Mouse (Mus musculus): ENCODE results near the gene A230050P20Rik.

The A230050P20Rik gene

DNA sequence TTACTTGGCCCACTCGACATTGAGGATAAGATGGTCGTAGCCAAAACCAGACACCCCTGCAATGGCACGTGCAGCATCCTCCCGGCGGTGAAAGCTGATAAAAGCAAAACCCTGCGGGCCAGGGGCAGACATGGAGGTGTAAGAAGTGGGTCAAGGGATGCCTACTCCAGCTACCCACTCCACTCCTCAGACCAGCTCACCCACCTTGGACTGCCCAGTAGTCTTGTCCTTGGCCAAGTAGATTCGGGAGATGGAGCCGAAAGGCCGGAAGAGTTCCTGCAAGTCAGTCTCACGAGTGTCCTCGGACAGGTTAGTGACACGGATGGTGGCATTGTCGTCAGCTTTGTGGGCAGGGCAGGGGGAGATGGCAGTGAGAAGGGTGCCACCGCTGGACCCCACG lies 26.2 kb downstream of the A230050P20Rik start:
- no peak for DNase-seq (ENCODE audit: low read depth, low spot score)

DNA sequence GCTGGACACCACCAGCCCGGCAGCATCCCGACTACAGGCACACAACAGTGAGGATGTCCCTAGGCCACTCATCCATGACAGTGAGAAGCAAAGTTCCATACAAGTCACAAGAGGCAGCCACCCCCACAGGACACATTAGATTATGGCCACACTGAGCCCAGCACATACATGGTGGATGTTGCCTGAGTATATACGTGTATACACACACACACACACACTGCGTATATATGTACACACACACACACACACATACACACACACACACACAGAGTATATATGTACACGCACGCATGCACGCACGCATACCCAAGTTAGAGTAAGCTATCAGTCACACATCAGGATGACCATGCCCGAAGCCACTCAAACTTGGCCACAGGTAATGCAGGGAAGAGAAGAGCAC lies 26.9 kb downstream of the A230050P20Rik start:
- no peak for DNase-seq (ENCODE audit: low read depth, low spot score)

DNA sequence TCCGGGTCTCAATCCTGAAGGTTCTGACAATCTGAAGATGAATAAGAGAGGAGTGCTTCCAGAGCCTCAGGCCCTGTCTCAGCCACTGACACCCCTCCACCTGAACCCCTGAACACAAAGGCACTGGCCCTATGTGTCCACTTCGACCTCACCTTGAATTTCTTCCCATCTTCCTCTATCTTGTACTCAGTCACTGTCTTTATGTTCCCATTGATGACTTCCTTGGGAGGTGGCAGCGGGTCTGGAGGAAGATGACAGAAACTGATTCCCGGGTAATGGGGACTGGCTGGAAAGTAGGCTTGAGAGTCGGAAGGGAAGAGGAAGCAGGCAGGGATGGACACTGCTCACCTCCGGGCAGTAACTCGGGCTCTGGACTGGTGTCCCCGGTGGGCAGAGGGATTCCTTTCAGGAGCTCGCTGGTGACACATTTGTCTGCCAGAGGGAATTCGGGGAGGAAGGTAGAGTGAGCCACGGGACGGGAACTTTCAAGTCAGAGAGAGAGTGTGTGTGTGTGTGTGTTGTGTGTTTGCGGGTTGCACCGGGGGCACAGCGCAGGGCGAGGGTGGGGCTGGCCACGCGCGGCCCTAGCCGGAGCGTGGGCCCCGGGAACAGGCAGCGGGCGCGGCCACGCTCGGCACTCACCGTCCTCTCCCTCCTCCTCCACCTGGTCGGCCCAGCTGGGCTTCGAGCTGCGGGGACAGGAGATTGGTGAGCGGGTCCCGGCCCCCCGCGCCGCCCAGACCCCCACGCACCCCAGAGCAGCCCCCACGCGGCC lies 29.5 kb downstream of the A230050P20Rik start:
- no peak for DNase-seq (ENCODE audit: low read depth, low spot score)

DNA sequence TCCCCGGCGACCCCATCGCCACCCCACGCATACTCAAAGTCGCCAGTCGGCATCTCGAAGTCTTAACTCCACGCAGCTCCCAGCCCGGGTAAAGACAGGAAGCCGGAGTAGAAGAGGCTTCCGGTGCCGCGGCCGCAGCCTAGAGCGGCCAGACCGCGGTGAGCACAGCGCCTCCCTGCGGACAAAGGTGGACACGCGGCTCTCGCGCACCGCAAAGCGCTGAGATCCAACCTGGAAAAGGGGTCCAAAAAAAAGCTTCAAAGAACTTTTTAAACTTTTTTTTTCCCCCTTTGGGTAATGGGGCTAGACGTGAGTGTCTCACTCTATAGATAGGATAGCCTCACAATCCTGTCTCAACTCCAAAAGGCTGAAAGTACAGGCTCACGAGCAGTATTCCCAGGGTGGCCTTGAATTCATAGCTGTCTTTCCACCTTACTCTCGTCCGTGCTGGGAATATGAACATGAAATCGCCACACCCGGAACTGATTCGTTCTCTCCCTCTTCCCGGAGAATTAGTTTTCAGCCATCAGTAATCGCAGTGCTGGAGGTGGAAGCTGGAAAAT lies 30.1 kb downstream of the A230050P20Rik start, which contains the start of gene Eif3g:
TSS of gene Eif3g (minus strand) at position 113 of the 563 bp plus-strand sequence.
- peak; percentile 83 for DNase-seq (ENCODE audit: low read depth, low spot score)

DNA sequence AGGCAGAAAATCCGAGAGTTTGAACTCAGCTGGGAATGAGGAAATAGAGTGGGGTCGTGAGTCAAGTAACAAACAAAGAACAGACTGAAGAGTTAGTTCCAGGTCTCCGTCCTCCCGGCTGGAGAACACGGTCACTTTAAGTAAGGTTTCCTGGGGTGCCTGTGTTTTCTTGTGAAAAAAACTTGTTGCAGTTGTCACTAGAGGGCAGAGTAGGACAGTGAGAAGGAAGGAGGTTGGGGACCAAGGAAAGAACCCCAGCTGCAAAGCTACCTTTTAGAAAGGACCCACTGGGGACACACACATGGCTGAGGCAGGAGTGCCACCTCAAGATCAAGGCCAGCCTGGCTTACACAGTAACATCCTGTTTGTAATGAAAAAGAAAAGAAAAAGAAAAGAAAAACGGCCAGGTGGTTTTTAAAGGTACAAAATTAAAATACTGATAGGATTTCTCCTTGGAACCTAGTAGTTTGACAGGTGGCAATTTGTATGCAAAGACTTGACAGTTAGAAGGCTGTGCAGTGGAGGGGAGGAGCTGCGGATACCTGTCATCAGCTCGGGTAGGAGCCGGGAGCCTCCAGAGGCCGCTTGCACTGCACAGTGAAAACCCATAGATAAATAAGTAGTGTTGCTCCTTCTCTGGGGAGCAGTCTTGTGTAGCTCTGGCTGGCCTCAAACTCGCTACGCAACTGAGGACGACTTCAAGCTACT lies 33.2 kb downstream of the A230050P20Rik start:
- peak; percentile 54 for DNase-seq (ENCODE audit: low read depth, low spot score)

DNA sequence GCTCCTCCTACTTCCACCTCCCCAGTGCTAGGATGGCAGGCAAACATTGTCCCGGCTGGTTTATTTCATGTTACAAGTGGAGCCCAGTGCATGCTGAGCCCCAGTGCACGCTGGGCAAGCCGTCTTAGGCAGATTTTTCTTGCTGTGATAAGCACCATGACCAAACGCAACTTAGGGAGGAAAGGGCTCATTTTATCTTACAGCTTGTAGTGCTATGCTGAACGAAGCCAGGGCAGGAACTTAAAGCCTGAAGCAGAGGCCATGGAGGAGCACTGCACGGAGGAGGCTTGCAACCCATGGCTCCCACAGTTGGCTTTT lies 33.7 kb downstream of the A230050P20Rik start:
- no peak for DNase-seq (ENCODE audit: low read depth, low spot score)

DNA sequence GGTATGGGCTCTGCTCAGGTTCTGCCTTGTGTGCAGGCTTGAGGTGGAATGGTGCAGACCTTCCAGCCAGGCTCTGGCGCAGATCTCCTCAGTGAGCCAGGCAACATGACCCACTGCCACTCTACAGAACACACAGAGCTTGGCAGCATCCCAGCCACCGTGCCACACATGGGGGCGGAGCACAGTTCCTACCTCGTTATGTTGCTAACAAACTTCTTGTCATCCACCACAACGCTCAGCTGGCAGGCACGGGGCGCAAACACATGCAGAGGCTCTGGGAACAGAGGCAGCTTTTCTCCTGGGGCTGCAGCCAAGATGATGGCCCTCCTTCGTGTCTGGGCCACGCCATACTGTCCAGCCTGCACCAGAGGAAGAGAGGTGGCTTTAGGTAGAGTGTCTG lies 41.5 kb downstream of the A230050P20Rik start:
- no peak for DNase-seq (ENCODE audit: low read depth, low spot score)

DNA sequence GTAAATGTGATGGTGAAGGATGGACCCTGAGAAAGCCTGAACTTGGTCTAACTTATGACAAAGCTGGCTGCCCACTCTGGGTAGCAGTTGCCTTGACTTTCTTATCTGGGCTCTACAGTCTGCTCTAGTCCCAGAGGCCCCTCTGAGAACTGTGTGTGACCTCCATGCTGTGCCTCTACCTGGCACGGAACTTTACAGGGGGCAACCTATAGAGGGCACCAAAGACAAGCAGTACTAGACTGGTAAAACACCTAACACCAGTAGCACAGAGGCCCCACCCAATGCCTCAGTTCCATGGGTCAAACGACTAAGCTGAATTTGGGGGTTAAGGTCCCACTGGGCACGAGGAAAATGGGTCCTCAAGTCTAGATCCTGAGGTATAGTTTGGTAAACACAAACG lies 47.7 kb downstream of the A230050P20Rik start:
- no peak for DNase-seq (ENCODE audit: low read depth, low spot score)

DNA sequence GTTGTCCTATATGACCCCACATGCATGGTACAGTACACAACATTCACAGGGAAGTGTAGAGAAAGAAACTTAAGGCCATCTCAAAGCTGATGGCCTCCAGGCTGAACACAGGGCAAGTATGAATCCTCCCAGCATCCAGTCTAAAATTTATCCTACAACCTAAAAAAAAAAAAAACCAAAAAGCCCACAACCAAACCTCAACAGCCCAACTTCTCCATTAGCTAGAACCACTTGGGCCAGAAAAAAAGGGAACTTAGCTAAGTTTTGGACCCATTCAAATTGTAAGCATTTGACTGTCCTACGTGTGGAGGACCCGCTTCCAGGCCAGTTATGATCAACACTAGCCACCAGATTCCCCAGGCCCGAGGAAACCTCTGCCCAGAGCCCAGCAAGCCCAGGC lies 54.8 kb downstream of the A230050P20Rik start:
- DNase-seq (ENCODE audit: low read depth, low spot score), result no peak

Data from forelimb bud, embryonic 11.5 days (tissue).